Mouse (Mus musculus): Measurements from ENCODE around the gene Eya2. TPM values are rescaled to one million over a fixed set of nuclear protein-coding genes. Genes with fewer than 3 reads are reported as not detected.
"Not testable (repeated sequence)": the region's sequence is repeated elsewhere in the genome, so short reads cannot be mapped to it uniquely, and the experiment has no call there.

Eya2 gene
- total RNA-seq (2021) = 1 to 10 TPM; 2.5 to 3.6 TPM
- long read RNA-seq, experiment 1, partial matches to known transcripts = 0 of 3 reads
- long read RNA-seq, experiment 1, other reads (novel, unspliced or antisense) = 3 of 3 reads
- long read RNA-seq, experiment 2, partial matches to known transcripts = 2 of 2 reads
- long read RNA-seq, experiment 2, other reads (novel, unspliced or antisense) = 0 of 2 reads

DNA sequence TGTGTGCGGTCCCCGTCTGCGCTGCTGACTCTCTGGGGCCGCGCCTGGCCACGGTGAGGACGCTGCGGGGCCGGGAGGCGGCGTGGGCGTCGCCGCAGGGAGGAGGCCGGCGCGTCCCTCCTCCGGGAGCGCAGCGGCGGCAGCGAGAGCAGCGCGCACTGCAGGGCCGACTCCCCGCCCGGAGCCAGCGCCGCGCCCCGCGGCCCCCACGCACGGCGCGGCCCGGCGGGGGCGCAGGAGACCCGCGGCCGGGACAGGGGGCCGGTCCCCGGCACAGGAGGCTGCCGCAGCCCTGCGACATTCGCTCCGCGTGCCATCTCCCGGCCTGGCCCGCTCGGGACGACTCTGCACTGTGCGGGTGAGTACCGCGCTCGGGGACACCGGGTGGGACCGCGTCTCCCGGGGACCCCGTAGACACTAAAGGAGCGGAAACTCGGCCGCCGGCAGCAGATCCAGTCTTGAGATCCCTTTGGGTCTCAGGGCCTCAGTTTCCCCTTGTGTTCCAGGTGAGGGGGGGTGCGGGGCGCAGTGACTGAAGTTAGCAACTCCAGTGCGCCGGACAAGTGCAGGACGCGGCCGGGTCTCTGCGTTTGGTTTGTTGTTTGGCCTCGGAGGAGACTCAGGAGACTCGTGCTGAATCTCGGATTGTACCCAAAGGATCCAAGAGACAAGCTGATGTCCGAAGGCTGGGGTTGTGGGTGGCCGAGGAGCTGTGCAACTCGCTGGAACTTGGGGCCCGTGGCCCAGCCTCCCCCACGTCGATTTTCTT is at the start of gene Eya2:
Gene Eya2, plus strand, starts transcription at position 126 of the 769 bp plus-strand sequence.
- peak in 1 of 2 experiments; percentile 15 for DNase-seq

DNA sequence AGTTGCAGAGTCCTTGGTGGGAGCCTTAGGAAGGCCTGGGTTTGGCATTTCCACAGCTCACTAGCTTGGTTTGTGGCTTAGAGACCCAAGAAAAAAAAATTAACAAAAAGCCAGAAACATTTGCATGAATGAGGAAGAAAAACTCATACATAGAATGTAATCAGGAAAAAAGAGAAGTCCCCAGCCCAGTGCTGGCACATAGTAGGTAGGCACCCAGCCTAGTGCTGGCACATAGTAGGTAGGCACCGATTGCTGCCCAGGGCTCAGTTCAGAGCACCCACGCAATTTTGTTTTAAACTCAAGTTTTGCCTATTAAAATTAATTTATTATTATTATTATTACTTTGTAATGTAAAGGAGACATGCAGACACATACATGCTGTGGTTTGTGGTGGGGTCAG is 49.1 kb upstream of the Eya2 start:
- DNase-seq = no peak

DNA sequence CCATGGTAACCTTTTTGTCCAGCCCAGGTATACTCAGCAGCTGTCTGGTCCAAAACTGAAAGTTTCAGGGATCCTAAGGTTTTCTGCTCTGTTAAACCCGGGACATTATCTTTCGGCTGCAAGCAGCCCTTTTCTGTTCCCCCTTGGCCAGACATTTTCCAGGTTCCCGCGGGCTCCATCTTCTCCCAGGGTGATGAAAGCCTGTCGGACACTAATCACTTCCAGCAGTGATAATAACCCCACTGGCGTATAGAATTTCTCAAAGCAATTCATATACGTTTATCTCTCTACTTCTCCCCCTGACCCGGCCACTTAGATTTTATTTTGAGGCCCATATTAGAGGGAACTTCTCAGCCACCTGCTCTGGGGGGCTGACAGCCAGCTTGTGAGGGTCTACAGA is 48.5 kb upstream of the Eya2 start:
- DNase-seq = no peak

DNA sequence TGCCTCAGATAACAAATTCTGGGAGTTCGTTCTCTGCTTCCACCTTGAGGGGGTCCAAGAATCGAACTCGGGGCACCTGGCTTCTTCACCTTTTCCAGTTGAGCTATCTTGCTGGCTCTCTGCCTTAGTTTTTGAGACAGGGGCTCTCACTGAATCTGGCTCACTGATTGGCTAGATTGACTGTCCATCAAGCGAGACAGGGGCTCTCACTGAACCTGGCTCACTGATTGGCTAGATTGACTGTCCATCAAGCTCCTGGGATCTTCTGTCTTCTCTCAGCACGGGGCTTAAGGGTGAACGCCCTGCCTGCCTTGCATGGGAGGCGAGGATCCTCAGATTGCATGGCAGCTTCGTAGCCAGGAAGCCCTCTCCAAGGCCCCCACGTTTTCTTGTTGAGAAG is 47.4 kb upstream of the Eya2 start:
- peak; percentile 7 to 55 for DNase-seq

DNA sequence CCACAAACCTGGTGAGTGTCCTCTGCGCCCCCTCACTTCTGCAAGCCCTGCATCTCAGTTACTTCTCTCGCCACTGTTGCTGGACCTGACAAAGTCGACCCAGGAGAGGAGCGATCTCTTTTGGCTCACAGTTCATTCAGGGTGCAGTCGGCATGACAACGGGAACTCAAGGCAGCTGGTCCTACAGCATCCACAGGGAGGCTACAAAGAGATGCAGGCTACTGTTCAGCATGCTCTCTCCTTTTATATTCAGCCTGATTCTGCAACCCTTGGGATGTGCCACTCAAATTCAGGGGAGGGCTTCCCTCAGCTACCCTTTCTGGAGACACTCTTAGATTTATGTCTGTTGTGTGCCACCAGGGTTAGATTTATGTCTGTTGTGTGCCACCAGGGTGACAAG is 46.2 kb upstream of the Eya2 start:
- no peak for DNase-seq

DNA sequence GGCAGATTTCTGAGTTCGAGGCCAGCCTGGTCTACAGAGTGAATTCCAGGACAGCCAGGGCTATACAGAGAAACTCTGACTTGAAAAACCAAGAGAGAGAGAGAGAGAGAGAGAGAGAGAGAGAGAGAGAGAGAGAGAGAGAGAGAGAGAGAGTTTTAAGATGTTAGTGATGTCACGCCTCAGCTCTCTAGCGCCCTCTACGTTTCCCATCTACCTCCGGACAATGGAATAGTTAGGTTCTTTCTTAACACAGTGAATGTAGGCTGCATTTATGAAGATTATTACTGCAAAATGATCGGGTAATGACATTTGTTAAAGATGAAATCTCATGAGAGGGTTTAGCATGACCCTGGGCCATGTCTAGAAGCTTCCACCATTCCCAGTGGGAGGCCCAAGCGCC is 44.4 kb upstream of the Eya2 start:
- DNase-seq = not testable (repeated sequence)

DNA sequence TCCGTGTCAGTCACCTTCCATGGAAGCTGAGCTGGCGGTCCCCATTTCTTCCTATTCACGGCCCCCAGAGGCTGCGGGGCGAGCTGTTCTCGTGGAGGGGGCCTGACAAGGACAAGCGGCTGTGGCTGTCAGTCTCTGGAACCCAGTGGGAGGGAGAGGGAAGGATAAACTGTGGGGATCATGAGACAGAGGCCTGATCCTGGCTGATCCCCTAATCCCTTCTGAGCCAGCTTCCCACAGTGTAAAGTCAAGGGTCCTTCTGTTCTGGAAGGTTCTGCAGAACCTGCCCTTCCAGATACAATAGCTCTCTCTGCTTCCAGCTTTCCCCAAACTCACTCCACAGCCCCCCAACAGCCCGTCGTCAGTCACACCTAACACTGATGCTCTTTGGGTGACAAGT is 40.8 kb upstream of the Eya2 start:
- DNase-seq = no peak

DNA sequence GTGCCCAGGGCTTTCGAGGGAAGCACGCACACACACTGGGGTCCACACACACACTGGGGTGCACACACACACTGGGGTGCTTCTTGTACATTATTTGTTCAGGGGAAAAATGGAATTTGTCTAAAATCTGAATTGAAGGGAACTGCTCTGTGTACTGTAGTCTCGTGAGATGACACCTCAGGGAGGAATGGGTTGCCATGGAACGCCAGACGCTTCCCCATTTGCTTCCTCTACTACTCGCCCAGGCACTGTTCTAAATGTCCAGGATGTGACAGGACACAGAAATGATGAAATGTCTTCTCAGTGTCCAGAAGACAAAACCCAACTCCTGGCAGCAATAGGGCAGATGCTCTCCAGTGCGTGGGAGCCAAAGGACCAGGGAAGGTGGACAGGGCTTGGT is 37.6 kb upstream of the Eya2 start:
- no peak for DNase-seq

DNA sequence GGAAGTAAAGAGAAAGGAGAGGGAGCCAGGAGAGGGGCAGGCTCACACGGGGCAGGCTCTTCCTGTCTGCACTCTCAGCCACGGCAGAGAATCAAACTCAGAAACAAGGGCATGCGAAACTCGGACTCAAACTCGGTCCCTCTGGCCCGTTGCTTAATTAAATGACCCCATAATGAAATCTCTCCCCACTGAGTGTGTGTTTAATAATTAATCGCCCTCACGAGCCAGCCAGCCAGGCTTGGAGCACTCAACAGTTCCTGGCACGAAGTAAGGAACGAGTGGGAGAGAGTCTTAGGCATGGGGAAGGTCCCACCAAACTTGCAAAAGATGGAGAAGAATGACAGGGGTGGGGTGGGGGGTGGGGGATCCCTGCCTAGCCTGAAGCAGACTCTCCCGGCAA is 35.9 kb upstream of the Eya2 start:
- DNase-seq = no peak

DNA sequence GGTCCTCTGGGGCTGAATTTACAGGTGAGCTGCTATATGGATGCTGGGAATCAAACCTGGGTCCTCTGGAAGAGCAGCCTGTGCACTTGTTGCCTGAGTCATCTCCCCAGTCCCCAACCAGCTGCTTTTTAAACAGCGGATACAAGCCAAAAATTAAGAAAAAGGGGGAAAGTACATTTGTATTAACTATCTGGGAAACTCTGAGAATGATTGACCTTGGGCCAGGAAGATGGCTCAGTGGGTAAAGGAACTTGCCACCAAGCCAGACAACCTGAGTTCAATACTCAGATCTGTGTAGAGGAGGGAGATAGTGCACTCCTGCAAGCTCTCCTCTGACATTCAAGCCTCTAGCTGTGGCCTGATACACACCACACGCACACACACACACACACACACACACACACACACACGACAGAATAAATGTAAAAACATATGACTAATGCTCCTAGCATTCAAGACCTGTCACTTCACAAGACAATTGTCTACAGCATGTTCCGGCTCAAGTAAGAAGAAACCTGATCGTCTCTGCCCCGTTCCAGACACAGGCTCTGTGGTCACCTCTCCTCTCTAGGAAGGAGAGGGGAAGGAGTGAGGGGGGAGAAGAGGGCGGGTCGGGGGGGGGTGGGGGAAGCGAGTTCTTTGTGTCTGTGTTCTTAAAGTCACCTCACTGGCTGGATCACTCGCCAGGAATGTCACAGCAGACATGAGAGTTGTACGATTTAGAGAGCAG is 35.2 kb upstream of the Eya2 start:
- no peak for DNase-seq

DNA sequence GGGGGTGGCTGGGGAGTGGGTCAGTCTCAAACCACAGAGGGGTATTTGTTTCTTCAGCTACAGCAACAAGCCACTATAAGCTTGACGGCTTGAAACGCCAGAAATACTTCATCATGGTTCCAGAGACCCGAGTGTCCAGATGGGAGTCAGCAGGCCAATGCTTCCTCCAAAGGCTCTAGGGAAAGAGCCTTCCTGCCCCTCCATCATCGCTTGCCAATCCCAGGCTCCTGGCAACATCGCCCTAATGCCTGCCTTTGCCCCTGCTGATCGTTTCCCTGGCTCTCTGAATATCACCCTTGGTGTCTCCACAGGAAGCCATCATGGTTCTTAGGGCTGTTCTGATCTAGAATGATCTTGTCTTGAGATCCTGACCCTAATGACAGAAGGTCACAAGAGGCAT is 33.0 kb upstream of the Eya2 start:
- no peak for DNase-seq

DNA sequence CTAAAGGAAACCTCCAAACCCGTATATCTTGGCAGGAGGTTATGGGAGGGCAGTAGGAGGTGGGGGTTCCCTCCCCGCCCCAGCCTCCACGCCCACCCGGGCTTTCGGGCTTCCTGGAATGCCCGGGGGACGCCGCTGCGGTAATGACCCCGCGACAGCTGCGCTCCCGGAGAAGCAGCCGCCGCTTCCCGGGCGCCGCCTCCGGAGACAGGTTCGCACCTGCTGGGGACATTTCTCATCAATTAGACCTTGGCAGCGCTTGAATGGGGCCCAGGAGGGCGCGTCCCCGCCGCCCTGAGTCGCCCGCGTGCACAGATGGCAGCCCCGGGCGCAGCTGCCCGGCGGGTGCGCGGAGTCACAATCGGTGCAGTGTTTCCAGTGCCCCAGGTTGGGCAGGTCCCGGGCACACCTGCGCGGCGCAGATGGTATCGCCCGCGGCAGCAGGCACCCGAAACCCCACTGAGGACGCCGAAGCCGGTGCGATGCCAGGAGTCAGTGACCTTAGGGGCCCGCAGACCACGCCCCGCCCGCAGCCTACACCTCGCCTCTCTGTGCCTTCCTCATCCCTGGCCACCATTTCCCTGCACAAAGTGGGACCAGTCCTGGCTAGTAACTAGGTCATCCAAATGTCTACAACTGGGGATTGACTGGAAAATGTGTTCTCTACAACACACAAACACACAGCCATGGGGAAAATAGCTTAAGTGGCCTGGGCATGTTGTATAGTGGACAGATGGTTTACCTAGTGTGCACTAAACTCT is 31.4 kb upstream of the Eya2 start:
- DNase-seq = peak in 1 of 2 experiments; percentile 8

DNA sequence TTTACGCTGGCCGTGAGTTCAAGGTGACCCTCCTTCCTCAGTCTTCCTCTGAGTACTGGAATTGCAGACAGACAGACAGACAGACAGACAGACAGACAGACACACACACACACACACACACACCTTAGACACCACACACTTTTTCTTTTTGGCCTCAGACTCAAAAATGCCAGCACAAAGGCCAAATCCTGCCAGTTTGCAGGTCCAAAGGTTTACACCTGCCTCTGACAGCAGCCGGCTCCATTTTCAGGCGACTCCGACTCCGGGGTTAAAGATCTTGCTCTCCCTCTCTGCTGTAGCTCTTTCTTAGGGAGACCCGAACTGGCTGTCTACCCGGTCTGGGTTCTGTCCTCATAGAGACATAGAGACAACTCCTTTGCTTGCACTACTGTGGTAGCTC is 30.7 kb upstream of the Eya2 start:
- no peak for DNase-seq

DNA sequence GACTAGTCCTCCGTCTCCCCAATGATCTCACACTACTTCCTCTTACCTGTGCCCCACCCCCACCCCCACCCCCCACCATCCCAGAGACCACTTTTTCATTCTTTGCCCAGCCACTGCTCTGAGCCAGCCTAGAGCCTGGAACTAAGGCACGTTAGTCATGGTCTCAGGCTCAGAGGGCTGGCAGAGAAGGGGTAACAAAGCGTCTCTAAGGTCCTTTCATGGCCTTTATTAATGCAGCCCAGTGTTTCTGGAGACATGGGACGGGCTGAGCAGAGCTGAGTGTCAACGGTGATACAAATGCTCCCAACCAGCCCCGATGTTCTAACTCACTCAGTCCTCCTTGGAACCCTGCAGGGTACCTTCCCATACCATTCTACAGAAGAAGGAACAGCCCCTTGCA is 30.2 kb upstream of the Eya2 start:
- DNase-seq = no peak

DNA sequence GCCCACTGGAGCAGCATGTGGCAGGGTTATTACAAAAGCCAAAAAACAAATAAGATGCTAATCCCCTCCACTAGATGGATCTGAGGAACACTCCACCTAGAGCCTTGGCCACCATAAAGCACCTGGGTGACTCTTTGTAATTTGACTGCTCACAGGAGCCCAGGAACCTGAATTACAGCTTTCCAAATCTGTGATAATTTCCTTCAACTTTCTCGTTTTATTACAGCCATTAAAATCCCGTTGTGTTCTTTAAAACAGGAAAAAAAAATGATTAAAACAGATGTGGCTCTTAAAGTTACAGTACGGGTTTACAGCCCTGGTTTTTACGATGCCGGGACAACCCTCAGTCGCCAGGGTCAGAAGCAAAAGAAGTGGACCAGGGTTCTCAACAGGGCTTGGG is 27.9 kb upstream of the Eya2 start:
- no peak for DNase-seq

DNA sequence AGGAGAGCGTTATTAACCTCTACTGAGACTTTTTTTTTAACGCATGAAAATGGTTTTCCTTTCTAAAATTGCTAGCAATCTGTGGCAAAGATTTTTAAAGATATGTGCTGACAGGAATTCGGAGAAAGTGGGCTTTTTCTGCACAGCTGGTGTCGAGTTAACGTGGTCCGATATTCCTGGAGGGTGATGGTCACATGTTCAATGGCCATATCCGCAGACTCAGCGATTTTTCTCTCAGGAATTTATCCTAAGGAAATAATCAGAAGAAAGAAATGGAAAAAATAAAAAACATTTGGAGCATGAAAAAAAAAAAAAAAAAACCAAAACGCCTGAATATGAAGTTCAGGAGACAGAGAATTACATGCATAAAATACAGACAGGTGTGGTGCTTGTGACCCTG is 27.0 kb upstream of the Eya2 start:
- no peak for DNase-seq

DNA sequence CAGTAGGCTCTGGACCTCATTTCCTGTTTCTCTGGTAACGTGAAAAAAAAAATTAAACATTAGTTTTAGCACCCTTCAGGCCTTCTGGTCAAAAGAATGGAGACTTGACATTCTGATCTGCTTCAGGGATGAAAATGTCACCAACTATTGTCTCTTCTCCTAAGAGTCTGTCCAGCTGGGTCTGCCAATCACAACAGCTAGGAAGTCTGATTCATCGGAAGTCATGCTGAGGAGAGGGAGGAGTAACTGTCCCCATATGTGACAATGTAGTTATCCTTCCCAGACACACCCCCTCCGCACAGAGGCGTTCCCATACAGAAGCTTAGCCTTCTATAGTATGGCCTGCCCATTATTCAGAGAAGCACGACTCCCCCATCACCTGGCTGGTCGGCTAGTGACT is 25.9 kb upstream of the Eya2 start:
- DNase-seq = no peak

DNA sequence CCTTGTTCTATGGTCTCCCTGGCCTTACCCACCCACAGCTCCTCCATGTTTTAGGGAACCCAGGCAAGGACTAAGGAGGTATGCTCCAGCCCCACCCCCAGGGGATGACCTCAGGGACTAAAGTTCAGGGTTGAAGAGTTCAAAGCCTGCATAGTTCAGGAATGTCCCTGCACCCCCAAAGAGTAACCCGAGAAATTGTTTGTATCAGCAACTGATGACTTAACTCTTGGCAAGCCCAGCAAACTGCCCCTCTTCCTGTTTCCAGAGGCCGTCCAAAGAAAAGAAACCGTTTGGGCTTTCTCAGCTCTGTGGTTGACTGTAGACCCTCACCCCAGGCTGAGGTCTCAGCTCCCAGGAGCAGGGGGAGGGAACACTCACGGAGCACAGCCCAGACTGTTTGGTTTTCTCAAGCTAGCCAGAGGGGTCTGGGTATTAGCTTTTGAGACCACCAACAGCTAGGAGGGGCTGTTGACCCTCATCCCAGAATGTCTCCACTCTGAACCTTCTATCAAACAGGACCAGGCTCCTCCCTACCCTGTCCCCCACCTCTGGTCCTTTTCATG is 23.5 kb upstream of the Eya2 start:
- no peak for DNase-seq

DNA sequence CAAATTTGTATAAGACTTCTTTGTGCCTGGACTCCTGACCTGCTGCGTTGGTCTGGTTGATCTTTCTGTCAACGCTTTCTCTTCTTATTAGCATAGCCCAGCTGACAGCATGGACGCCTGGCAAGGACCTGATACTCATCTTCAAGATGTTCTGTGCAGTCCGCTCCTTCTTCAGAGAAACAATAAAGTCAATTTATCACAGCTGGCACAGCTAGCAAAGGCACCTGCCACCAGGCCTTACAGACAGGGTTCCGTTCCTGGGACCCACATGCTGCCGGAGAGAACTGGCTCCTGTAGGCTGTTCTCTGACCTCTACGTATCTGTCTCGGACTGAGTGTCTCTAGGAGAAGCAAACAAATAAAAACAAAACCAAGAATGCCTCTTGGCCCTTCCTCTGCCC is 11.8 kb upstream of the Eya2 start:
- no peak for DNase-seq

DNA sequence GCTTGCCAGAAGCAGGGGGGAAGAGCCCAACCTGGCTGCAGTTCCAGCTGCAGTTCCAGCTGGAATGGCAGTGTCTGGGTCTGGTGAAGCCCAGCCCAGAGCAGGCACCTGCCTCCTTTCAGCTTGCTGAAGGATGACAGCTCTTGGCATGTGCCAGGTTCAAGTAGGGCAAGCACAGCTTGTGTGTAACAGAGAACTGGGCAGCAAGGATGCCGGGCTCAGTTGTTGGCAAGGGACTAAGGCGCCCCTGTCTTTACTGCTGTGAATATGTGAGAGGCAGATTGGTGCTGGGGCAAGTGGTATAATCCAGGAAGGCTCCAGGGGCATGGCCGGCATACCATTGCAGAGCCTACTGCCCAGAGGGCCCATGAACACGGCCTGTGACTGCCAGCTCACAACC is 11.3 kb upstream of the Eya2 start:
- no peak for DNase-seq

DNA sequence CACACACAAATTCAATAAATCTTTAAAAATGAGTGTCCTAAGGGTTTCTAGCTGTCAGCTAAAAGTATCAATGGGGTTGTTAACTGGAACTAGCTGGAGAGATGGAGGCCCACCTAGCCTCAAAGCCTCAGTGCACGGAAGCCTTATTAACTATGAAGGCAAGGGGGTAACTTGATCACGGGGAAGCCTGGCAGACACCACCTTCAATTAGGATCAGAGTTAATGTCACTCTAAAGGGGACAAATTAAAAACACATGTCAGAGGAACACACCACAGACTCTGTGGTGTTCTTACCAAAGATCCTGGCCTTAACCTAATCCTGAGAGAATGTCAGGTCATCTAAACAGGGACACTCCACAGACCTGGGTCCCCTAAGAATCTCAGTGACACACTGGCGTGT is 10.3 kb upstream of the Eya2 start:
- no peak for DNase-seq

DNA sequence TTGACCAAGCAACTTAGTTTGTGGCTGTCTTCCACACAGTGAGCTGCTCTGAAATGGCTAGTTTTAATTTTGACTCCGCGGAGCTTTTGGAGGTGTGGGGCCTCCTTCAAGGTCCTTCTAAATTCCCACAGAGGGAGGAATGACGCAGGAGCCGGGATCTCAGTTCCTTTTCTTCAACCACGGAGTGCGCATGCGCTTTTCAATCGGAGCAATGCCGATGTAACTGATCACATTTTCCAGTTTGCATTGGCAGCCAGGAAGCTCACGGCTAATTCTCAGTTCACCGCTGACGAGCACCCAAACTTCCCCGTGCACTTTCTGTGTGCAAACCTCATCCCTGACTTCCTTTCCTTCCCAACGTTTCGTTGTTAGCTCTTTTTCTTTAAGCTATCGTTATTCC is 4.1 kb upstream of the Eya2 start:
- no peak for DNase-seq

DNA sequence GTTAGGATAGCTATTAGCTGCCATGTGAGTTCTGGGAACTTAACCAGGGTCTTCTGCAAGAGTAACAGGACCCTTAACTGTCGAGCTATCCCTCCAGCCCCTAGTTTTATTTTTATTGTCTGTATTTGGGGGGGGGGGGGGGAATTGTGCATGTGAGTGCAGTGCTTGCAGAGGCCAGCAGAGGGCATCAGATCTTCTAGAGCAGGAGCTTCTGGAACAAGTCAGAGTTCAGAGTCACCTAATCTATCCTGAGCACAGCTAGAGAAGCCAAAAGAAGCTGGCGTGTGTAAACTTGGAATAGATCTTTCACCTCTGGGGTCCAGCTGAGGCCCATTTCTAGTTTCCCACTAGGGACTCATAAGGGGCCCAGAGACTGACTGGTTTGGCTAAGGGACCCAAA is 1.1 kb upstream of the Eya2 start:
- no peak for DNase-seq

Measured in adrenal gland, postnatal 36 days (tissue).